18 mouse cellular contexts compared by ENCODE assay signal in genomic region chr5:49292421-49292820, GRCm38 (mm10).
"Had no signal": no experiment of that assay in that cellular context is flagged by ENCODE, and none has a peak within 500 bp of the region (broad histone marks: within the 10 kb centered on the region; RNA-seq: fewer than 3 reads in every experiment).

No protein-coding gene starts in this region.

- H3K4me3 ChIP-seq: kidney, embryonic 15.5 days; limb, embryonic 10.5 days; limb, embryonic 13.5 days; stomach, embryonic 15.5 days had no signal

- H3K9me3 ChIP-seq: kidney, embryonic 15.5 days; limb, embryonic 10.5 days; limb, embryonic 13.5 days; stomach, embryonic 15.5 days had no signal

- H3K27me3 ChIP-seq: kidney, embryonic 15.5 days; limb, embryonic 13.5 days; stomach, embryonic 15.5 days had no signal

- H3K36me3 ChIP-seq: kidney, embryonic 15.5 days; limb, embryonic 10.5 days; limb, embryonic 13.5 days; stomach, embryonic 15.5 days had no signal

- H3K9ac ChIP-seq: kidney, embryonic 15.5 days; limb, embryonic 13.5 days; liver, embryonic 14.5 days; liver, postnatal 0 days; lung, embryonic 14.5 days; stomach, embryonic 15.5 days had no signal

- H3K4me2 ChIP-seq: kidney, embryonic 15.5 days; limb, embryonic 13.5 days; liver, embryonic 11.5 days; lung, embryonic 14.5 days; midbrain, embryonic 11.5 days; stomach, embryonic 15.5 days had no signal

- DNase-seq: kidney, adult 11 months; kidney, adult 8-10 months; kidney, postnatal 10 days; kidney, postnatal 36 days; liver, postnatal 0 days; midbrain, embryonic 14.5 days; right cerebral cortex, postnatal 14 days; spleen, adult 18-20 months; thymus, postnatal 36 days had no signal

- H3K27ac ChIP-seq: kidney, embryonic 15.5 days; limb, embryonic 10.5 days; limb, embryonic 13.5 days; liver, embryonic 14.5 days; stomach, embryonic 15.5 days had no signal

- H3K4me1 ChIP-seq: kidney, embryonic 15.5 days; limb, embryonic 10.5 days; limb, embryonic 13.5 days; stomach, embryonic 15.5 days had no signal

- ATAC-seq: liver, postnatal 0 days; lung, postnatal 0 days had no signal
